Mouse (Mus musculus) natural killer cell, adult 2 months (primary cell): ENCODE data around the gene Coil.
"Not testable (repeated sequence)": the region's sequence is repeated elsewhere in the genome, so short reads cannot be mapped to it uniquely, and the experiment has no call there.

Experiments
- DNase-seq, 2 experiments: peaks; one replicate each; pipeline ENCODE4 v3.0.0; 2022; ENCODE audit warnings: low spot score in 2 of 2

Gene Coil

DNA sequence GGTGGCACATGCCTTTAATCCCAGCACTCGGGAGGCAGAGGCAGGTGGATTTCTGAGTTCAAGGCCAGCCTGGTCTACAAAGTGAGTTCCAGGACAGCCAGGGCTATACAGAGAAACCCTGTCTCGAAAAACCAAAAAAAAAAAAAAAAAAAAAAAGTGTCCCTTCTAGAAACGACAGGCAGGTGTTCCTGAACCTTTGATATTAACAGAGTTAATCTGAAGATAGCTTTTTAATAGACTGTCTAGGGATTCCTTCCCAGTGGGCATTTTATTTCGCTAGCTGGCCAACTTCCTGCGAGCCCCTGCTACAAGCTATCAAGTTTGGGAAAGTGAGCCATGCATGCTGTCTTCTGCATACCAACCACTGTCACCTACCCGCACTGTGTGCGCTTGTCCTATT is 71.0 kb downstream of the Coil start:
- not testable (repeated sequence) for DNase-seq
